Mouse (Mus musculus) liver, embryonic 14.5 days (tissue): ENCODE results near the gene Arpp21.

Experiments
- CTCF ChIP-seq: IDR thresholded peaks from 2 replicates; pipeline ENCODE4 v1.5.1; 2016; ENCODE audit warnings: antibody characterized with exemption, low read depth, control low read depth
- EP300 ChIP-seq: IDR thresholded peaks from 2 replicates; pipeline ENCODE4 v1.6.1; 2016; ENCODE audit warnings: antibody characterized with exemption, low read depth

DNA sequence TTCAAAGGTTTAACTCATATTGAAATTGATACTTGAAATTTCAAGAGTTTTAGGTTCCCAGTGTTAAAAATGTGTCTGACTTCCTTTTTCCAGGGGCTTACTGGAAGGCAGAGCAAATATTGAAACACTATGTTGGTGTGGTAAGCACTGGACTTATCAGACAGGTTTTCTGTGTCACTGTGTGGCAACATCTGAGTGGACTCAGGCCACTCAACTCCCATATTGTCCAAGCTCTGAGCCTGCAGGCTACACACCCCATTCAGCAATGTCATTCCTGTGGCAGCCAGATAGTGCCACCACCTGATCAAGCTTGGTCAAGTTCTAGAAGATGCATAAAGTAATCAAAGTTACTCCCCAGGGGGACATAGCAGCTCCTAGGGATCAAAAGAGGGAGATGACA lies 97.9 kb downstream of the Arpp21 start:
- TF ChIP-seq CTCF (no peak), EP300 (no peak)
